Mouse (Mus musculus) Patski (cell line): Measurements from ENCODE around the gene Snd1. TPM values are rescaled to one million over a fixed set of nuclear protein-coding genes. Genes with fewer than 3 reads are reported as not detected.

Experiments
- ATAC-seq: fragments of 100-300 bp; one replicate; pipeline ENCODE4 v1.8.0; 2021
- CTCF ChIA-PET: fragments of 350-600 bp; sonication (Branson Sonifier 250); formaldehyde crosslinking; loops from one replicate; lab custom pipeline; 2022; ENCODE audit warnings: inconsistent platforms; lab: Charles Lee
- POLR2A ChIA-PET: fragments of 350-600 bp; sonication (Branson Sonifier 250); formaldehyde crosslinking; loops from one replicate; lab custom pipeline; 2022; ENCODE audit warnings: antibody characterized with exemption, inconsistent platforms; lab: Charles Lee
- DNase-seq: peaks from one replicate; pipeline ENCODE4 v3.0.0-alpha.2; 2011; ENCODE audit warnings: low read depth, low spot score
- H3K27me3 ChIP-seq: fragments of 371-371 bp; one replicate; pipeline ENCODE4 v1.5.1; 2021
- CTCF ChIP-seq: fragments of 100-300 bp; IDR thresholded peaks from one replicate; pipeline ENCODE4 v1.5.1; 2021
- in situ Hi-C: fragments of 300-500 bp; cut with MboI; formaldehyde crosslinking; loops from 3 replicates; pipeline ENCODE4 v1.11.1; 2018; ENCODE audit warnings: low pct_unique_long_range_greater_than_20kb, mixed read lengths
- polyA plus RNA-seq: library from polyadenylated mRNA; unstranded; gene quantifications from one replicate; pipeline ENCODE4 v1.2.3, GENCODE M21; 2021

Gene Snd1
- polyA plus RNA-seq, 1 experiment from 2014 or later, result 107 TPM

- in situ Hi-C loops, result no loop called here
- CTCF ChIA-PET, result interaction anchor here (1.6 kb wide), 1 partner anchor 10 kb away, joined by 3 read pairs; no protein-coding TSS in a partner anchor
- H3K27me3 ChIP-seq, result no peaks in the 10 kb centered on the region
- ATAC-seq, result no peak
- TF ChIP-seq CTCF, result no peak
- POLR2A ChIA-PET, result interaction anchor here (0.6 kb wide), 1 partner anchor 21 kb away, joined by 3 read pairs; no protein-coding TSS in a partner anchor
- DNase-seq, result no peak
Observed at GRCm38 (mm10) chr6:28536464-28536863, 61.5 kb downstream of the Snd1 start.

GRCm38 (mm10) chr6:28537851-28538527 lies 63.0 kb downstream of the Snd1 start:
- in situ Hi-C loops, result no loop called here

GRCm38 (mm10) chr6:28542298-28542701 lies 67.4 kb downstream of the Snd1 start:
- no peak for DNase-seq
- ATAC-seq, result no peak
- ChIA-PET CTCF (interaction anchor here (1.3 to 1.7 kb wide), 2 partner anchors 12 to 30 kb away, joined by 3 read pairs; no protein-coding TSS in a partner anchor), POLR2A (interaction anchor here (0.6 kb wide), 1 partner anchor 11 kb away, joined by 3 read pairs; no protein-coding TSS in a partner anchor)
- in situ Hi-C loops, result loop anchor here (5.0 kb wide), 1 partner anchor 605 kb away; no protein-coding TSS in a partner anchor
- no peaks in the 10 kb centered on the region for H3K27me3 ChIP-seq
- TF ChIP-seq CTCF, result no peak

More at GRCm38 (mm10) chr6:28537851-28538527, 63.0 kb downstream of the Snd1 start:
- no peak for TF ChIP-seq CTCF
- H3K27me3 ChIP-seq, result no peaks in the 10 kb centered on the region
- CTCF ChIA-PET, result interaction anchor here (1.1 to 1.6 kb wide), 2 partner anchors 9 to 20 kb away, joined by 3 read pairs; no protein-coding TSS in a partner anchor
- ATAC-seq, result no peak
- POLR2A ChIA-PET, result no interaction called here
- DNase-seq, result no peak

GRCm38 (mm10) chr6:28546943-28547342 lies 72.0 kb downstream of the Snd1 start:
- POLR2A ChIA-PET, result no interaction called here
- CTCF ChIA-PET, result interaction anchor here (1.4 to 1.6 kb wide), 3 partner anchors 10 to 32 kb away, joined by 3 to 4 read pairs (median 3); no protein-coding TSS in a partner anchor
- TF ChIP-seq CTCF, result no peak
- in situ Hi-C loops, result no loop called here
- no peak for ATAC-seq
- DNase-seq, result no peak
- H3K27me3 ChIP-seq, result no peaks in the 10 kb centered on the region

- ATAC-seq (no peak), DNase-seq (no peak)
- ChIA-PET CTCF (interaction anchor here (1.7 kb wide), 1 partner anchor 18 kb away, joined by 4 read pairs; no protein-coding TSS in a partner anchor), POLR2A (interaction anchor here (0.8 kb wide), 1 partner anchor 8 kb away, joined by 4 read pairs; no protein-coding TSS in a partner anchor)
- no peaks in the 10 kb centered on the region for H3K27me3 ChIP-seq
- in situ Hi-C loops, result no loop called here
- no peak for TF ChIP-seq CTCF
Observed at GRCm38 (mm10) chr6:28549374-28549773, 74.4 kb downstream of the Snd1 start.

GRCm38 (mm10) chr6:28550255-28551004 lies 75.5 kb downstream of the Snd1 start:
- in situ Hi-C loops, result no loop called here
- H3K27me3 ChIP-seq, result no peaks in the 10 kb centered on the region
- POLR2A ChIA-PET, result no interaction called here

GRCm38 (mm10) chr6:28554470-28554869 lies 79.5 kb downstream of the Snd1 start:
- no peak for TF ChIP-seq CTCF
- ChIA-PET POLR2A (interaction anchor here (0.9 to 1.0 kb wide), 2 partner anchors 16 to 19 kb away, joined by 3 to 5 read pairs; no protein-coding TSS in a partner anchor), CTCF (interaction anchor here (0.9 to 1.8 kb wide), 3 partner anchors 10 to 19 kb away, joined by 3 to 7 read pairs (median 4); no protein-coding TSS in a partner anchor)
- in situ Hi-C loops, result no loop called here
- DNase-seq (no peak), ATAC-seq (no peak)
- no peaks in the 10 kb centered on the region for H3K27me3 ChIP-seq

More at GRCm38 (mm10) chr6:28550255-28551004, 75.5 kb downstream of the Snd1 start:
- DNase-seq, result peak; percentile 22
- ATAC-seq, result peak; percentile 31
- CTCF ChIA-PET, result interaction anchor here (0.9 to 1.2 kb wide), 2 partner anchors 21 to 33 kb away, joined by 3 read pairs; no protein-coding TSS in a partner anchor
- no peak for TF ChIP-seq CTCF

GRCm38 (mm10) chr6:28555002-28555401 lies 80.1 kb downstream of the Snd1 start:
- ChIA-PET POLR2A (interaction anchor here (0.9 kb wide), 1 partner anchor 16 kb away, joined by 5 read pairs; no protein-coding TSS in a partner anchor), CTCF (interaction anchor here (0.9 to 1.8 kb wide), 3 partner anchors 9 to 18 kb away, joined by 3 to 7 read pairs (median 4); no protein-coding TSS in a partner anchor)
- no peak for DNase-seq
- no peak for ATAC-seq
- TF ChIP-seq CTCF, result no peak
- no peaks in the 10 kb centered on the region for H3K27me3 ChIP-seq
- in situ Hi-C loops, result no loop called here

GRCm38 (mm10) chr6:28555428-28555827 lies 80.5 kb downstream of the Snd1 start:
- H3K27me3 ChIP-seq, result no peaks in the 10 kb centered on the region
- no peak for TF ChIP-seq CTCF
- no peak for ATAC-seq
- in situ Hi-C loops, result no loop called here
- ChIA-PET POLR2A (no interaction called here), CTCF (interaction anchor here (0.9 kb wide), 1 partner anchor 15 kb away, joined by 3 read pairs; no protein-coding TSS in a partner anchor)
- DNase-seq, result no peak

- no peaks in the 10 kb centered on the region for H3K27me3 ChIP-seq
- TF ChIP-seq CTCF, result no peak
- CTCF ChIA-PET, result interaction anchor here (0.8 to 1.4 kb wide), 4 partner anchors 9 to 19 kb away, joined by 3 to 4 read pairs (median 3); no protein-coding TSS in a partner anchor
- DNase-seq (no peak), ATAC-seq (no peak)
- POLR2A ChIA-PET, result interaction anchor here (0.6 to 1.2 kb wide), 4 partner anchors 8 to 557 kb away, joined by 3 to 4 read pairs (median 3); no protein-coding TSS in a partner anchor
- in situ Hi-C loops, result no loop called here
Observed at GRCm38 (mm10) chr6:28557728-28558127, 82.8 kb downstream of the Snd1 start.
